Mouse (Mus musculus) embryonic fibroblast, embryonic 13.5 days (primary cell): ENCODE measurements around the gene Grin2c.

Experiments used
- CTCF ChIP-seq: IDR thresholded peaks from 2 replicates; pipeline ENCODE4 v1.5.1; 2011; ENCODE audit warnings: mild to moderate bottlenecking, control low read depth, low read length, moderate library complexity, borderline replicate concordance; ENCODE audit not compliant: insufficient read depth
- POLR2A ChIP-seq: IDR thresholded peaks from 2 replicates; pipeline ENCODE4 v1.6.1; 2011; ENCODE audit warnings: low read depth, mild to moderate bottlenecking, control low read depth, low read length, moderate library complexity

DNA sequence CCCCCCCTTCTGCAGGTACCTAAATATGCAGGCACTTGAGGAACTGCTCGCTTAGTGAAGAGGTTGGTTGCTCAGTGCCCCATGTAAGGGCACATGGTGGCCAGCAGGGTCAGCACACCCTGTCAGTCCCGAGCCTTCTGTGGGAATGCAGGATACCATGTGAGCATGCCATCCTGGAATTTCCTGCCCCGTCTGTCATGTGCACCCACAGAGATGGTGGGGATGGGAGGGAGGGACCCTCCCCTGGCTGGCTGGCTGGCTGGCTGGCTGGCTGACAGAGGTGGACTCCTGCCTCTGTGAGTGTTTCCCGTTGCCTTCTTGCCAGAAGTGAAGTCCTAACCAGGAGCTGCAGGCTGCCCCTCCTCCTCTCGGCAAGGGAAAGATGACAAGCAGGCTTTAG is 44.5 kb downstream of the Grin2c start:
- TF ChIP-seq CTCF (no peak), POLR2A (no peak)
